Mouse (Mus musculus) forebrain, embryonic 15.5 days (tissue): Measurements from ENCODE around the gene Zdhhc9. TPM values are rescaled to one million over a fixed set of nuclear protein-coding genes. Genes with fewer than 3 reads are reported as not detected.

Source experiments
- ATAC-seq: fragments of 200-750 bp; cut with Nextera tagmentation; replicated peaks from 2 replicates; pipeline ENCODE4 v1.8.0; 2017; ENCODE audit warnings: mild to moderate bottlenecking, moderate TSS enrichment, moderate library complexity
- H3K27ac ChIP-seq: fragments of 300-500 bp; sonication (generic); replicated peaks from 2 replicates; pipeline ENCODE4 v1.5.1; 2015; ENCODE audit warnings: mild to moderate bottlenecking, inconsistent platforms
- H3K27me3 ChIP-seq: fragments of 300-500 bp; sonication (generic); 2 replicates; pipeline ENCODE4 v1.6.1; 2015; ENCODE audit warnings: inconsistent platforms
- H3K36me3 ChIP-seq: fragments of 300-500 bp; sonication (generic); 2 replicates; pipeline ENCODE4 v1.6.1; 2015; ENCODE audit warnings: mild to moderate bottlenecking, inconsistent platforms
- H3K4me1 ChIP-seq: fragments of 300-500 bp; sonication (generic); 2 replicates; pipeline ENCODE4 v1.6.1; 2015; ENCODE audit warnings: inconsistent platforms
- H3K4me2 ChIP-seq: fragments of 300-500 bp; sonication (generic); replicated peaks from 2 replicates; pipeline ENCODE4 v1.6.1; 2015; ENCODE audit warnings: mild to moderate bottlenecking, inconsistent platforms
- H3K4me3 ChIP-seq: fragments of 300-500 bp; sonication (generic); 2 replicates; pipeline ENCODE4 v1.5.1; 2015; ENCODE audit warnings: mild to moderate bottlenecking, inconsistent platforms
- H3K9ac ChIP-seq: fragments of 300-500 bp; sonication (generic); replicated peaks from 2 replicates; pipeline ENCODE4 v1.6.1; 2015; ENCODE audit warnings: mild to moderate bottlenecking, inconsistent platforms
- H3K9me3 ChIP-seq: fragments of 300-500 bp; sonication (generic); 2 replicates; pipeline ENCODE4 v1.6.1; 2016; ENCODE audit warnings: inconsistent platforms
- WGBS: fragments of 180-500 bp; shearing (Covaris S2); methylation state at CpG from one replicate; pipeline ENCODE4 v1.1.7; 2015; ENCODE audit warnings: mixed read lengths; 5-methylcytosine and 5-hydroxymethylcytosine counted together
- polyA plus RNA-seq: library from polyadenylated mRNA; unstranded; fragments of >200 nt; fragmentation: Nextera tagmentation; extraction: Ambion mirVana; gene quantifications from 2 replicates; pipeline ENCODE4 v1.2.1, GENCODE M21; 2015

The Zdhhc9 gene
- polyA plus RNA-seq, 1 experiment from 2014 or later, result 7.6 TPM

DNA sequence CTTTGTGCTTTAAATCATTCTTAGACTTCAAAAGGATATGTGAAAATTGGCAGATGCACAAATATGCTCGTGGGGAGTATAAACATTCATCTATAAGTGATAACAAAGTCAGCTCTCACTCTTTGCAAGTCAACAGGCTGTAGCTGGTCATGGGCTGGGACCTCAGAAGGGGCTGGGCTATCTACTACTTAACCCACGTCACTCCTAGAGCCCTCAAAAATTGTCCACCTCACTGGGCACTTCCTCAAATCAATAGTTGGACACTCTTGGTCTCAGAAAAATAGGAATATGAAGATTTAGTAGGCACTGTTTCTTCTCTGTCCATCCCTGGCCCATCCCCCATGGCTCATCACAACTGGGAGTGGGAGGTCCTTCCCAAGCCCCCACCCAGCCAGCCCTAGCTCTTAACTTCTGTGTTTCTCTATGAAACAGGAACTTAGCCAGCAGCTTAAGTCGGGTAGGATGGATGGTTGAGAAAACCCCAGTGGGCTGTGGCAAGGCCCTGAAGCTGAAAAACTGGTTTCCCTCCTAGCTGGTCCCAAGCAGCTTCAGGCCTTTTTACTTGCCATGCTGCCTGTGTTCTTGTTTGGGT lies 68.3 kb downstream of the Zdhhc9 start:
- WGBS, result 66% methylated on average over 3 of the region's 3 CpGs

DNA sequence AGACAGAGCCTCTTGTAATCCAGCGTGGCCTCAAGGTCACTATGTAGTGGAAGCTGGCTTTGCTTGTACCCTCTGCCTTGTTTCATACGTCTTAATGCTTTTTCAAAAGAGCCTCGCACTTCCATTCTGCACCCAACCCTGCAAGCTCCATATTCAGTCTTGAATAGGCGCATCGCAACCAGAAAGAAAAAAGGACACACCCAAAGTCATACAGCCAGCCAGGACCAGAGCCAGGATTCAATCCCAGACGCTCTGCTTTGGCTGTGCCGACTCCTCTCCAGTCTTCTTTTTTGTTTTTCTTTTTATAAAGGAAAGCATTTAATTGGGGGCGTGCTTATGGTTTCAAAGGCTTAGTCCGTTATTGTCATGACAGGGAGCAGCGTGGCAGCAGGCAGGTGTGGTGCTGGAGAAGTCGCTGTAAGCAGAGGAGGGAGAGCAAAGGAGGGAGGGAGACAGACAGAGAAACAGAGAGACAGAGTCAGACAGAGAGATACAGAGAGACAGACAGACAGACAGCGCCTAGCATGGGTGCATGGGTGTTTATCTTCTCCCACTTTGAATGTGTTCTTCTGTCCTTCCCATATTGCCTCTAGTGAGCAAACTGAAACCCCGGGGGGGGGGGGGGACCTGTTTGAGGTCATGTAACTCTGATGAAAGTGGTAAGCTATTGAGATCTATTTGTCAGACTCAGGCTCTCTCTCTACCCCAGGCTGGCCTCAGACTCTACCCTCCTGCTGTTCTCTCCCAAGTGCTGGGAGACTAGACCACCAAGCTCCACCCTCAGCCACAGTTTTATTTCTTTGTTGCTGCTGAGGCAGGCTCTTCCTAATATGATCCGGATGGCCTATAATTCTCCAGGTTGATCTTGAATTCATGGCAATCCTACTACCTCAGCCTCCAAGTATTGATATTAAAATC lies 69.1 kb downstream of the Zdhhc9 start:
- no peaks in the 10 kb centered on the region for H3K9me3 ChIP-seq
- no peaks in the 10 kb centered on the region for H3K36me3 ChIP-seq
- peak; percentile 19; the same call in 1 of the 2 replicates for ATAC-seq
- WGBS, result 29% methylated on average over 14 of the region's 14 CpGs
- H3K4me3 ChIP-seq, result no peak overlapping the region
- no peak overlapping the region for H3K4me2 ChIP-seq
- 0 out of 2 replicates have a peak overlapping the region, but pooled peaks have one; percentile 31 for H3K27ac ChIP-seq
- no peaks in the 10 kb centered on the region for H3K27me3 ChIP-seq
- no peak overlapping the region for H3K9ac ChIP-seq
- H3K4me1 ChIP-seq, result peaks cover 9% of the 10 kb centered on the region

More for the DNA sequence above, 68.3 kb downstream of the Zdhhc9 start:
- Histone ChIP-seq H3K27ac (no peak overlapping the region), H3K4me2 (no peak overlapping the region), H3K4me3 (no peak overlapping the region), H3K9me3 (no peaks in the 10 kb centered on the region), H3K27me3 (no peaks in the 10 kb centered on the region), H3K9ac (no peak overlapping the region), H3K36me3 (no peaks in the 10 kb centered on the region), H3K4me1 (peaks cover 9% of the 10 kb centered on the region)
- no peak for ATAC-seq

DNA sequence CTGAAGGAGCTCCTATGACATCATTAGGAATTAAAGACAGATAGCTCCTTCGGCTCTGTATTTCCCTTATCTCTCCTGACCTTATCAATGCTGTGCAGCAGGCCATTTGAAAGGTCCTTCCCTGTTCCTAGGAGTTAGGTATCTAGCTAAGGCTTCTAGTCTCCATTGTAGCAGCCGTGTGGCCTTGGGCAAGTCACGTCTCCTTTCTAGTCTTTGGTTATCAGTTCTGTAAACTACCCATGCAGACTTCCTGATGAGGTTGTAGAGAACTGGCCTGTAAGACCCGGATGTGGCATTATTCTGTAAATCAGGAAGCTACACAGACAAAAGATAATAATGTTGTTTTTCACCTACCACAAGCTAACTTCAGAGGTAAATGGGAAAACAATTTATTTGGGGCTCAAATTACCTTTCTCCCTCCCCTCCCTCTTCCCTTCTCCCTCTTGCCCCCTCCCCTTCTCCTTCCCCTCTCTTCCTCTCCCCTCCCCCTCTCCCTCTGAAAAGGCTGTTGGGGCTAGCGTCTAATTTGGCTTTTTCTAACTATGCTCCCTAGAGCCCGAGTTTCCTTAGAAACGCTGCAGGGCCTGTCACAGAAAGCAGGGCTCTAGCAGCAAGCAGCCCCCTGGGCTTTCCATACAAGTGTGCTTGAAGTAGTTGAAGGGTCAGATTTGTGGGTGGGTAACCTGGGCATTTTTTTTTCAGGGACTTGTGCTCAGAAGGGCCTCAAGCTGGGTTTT lies 70.0 kb downstream of the Zdhhc9 start:
- ATAC-seq, result no peak
- 46% methylated on average over 7 of the region's 7 CpGs for WGBS
- no peaks in the 10 kb centered on the region for H3K27me3 ChIP-seq
- H3K4me3 ChIP-seq, result no peak overlapping the region
- H3K4me2 ChIP-seq, result no peak overlapping the region
- H3K9me3 ChIP-seq, result no peaks in the 10 kb centered on the region
- no peak overlapping the region for H3K9ac ChIP-seq
- 0 out of 2 replicates have a peak overlapping the region, but pooled peaks have one; percentile 31 for H3K27ac ChIP-seq
- H3K36me3 ChIP-seq, result no peaks in the 10 kb centered on the region
- peaks cover 9% of the 10 kb centered on the region for H3K4me1 ChIP-seq

DNA sequence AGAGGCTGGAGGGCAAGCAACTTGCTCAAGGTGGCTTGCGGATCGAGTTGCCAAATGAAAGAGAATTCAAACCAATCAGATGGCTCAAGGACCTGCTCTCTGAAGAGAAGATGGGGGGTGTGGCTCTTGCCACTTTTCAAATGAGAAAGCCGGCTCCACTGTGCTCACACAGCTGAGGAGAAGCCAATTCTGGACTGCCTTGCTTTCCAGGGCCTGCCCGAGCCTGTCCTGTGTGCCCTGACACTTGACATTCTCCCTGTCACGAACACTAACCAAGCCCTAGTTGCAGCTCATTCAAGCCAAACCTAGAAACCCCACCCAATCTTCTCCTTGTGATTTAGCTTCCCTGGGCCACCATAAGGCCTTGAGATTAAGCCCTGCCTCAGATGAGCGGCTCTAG lies 70.7 kb downstream of the Zdhhc9 start:
- Histone ChIP-seq H3K9ac (no peak overlapping the region), H3K4me2 (no peak overlapping the region), H3K36me3 (no peaks in the 10 kb centered on the region), H3K4me1 (peaks cover 9% of the 10 kb centered on the region), H3K27ac (no peak overlapping the region), H3K27me3 (no peaks in the 10 kb centered on the region), H3K9me3 (no peaks in the 10 kb centered on the region), H3K4me3 (no peak overlapping the region)
- 55% methylated on average over 6 of the region's 6 CpGs for WGBS
- no peak for ATAC-seq

DNA sequence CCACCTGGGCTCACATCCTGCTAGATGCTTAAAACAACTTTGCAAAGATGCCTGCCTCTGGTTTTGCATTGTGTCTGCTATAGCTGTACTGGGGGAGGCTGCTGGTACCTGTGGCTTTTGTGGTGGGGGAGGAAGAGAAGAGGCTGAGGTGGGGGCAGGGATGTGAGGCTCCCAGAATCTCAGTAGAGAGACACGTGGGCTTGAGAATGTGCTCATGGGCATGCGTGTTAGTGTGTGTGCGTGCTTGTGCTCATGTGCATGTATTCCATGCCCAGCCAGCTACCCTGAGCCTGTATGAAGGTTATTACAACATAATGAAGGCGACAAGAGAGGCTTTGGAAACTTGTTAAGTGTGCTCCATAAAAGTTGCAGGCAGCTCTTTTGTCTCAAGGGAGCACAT lies 71.7 kb downstream of the Zdhhc9 start:
- Histone ChIP-seq H3K36me3 (no peaks in the 10 kb centered on the region), H3K4me1 (peaks cover 9% of the 10 kb centered on the region), H3K27me3 (no peaks in the 10 kb centered on the region), H3K9ac (no peak overlapping the region), H3K4me3 (no peak overlapping the region), H3K4me2 (no peak overlapping the region), H3K27ac (no peak overlapping the region), H3K9me3 (no peaks in the 10 kb centered on the region)
- WGBS, result 86% methylated on average over 4 of the region's 4 CpGs
- ATAC-seq, result no peak

DNA sequence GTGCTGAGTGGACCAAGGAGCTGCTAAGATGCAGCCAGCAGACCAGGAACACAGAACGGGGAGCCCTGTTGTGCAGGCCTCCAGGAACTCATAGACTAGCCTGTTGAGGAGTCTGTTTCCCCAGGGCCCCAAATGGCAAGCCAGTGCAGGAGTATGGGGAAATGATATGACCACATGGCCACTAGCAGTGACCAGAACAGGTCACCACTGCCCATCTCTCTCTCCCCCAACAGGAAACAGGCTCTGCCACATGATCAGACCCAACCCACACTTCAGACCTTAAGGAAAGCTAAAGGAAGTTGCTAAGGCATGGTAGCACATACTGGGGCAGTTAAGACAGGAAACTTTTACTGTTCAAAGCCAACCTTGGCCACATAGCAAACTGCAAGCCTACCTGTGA lies 79.5 kb downstream of the Zdhhc9 start:
- H3K9ac ChIP-seq, result no peak overlapping the region
- ATAC-seq, result no peak
- 82% methylated on average over 1 of the region's 1 CpGs for WGBS

DNA sequence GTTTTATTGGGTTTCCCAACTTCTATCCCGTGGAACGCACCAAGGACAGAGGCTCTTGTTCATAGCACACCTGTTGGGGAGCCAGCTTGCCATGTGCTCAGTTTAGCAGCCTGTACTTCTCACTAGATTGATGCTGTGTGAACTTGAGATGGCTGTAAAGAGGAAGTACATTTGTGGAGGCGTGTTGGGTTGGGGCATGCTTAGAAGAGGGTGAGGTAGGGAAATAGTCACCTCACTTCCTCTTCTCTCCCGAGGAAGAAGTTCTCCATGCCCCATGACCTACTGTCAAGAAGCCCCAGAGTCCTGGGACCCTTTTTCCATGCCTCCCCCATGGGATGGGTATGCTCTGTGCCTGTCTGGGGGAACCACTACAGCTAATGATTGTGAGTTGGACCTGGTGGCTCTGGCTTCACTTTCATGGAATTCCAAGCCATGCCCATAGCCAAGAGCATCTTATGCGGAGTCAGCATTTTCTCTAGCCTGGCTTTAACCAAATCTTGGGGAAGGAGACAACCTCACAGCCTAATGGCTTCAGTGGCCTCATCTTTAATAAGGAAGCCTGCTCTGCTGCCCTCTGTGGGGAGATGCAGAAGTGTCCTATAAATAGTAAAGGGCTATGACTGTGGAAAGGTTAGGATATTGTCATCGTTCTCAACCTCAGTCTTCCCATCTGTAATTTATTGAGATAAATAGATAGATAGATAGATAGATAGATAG lies 81.0 kb downstream of the Zdhhc9 start:
- 79% methylated on average over 6 of the region's 6 CpGs for WGBS
- no peaks in the 10 kb centered on the region for H3K27me3 ChIP-seq
- H3K4me1 ChIP-seq, result 0 out of 2 replicates have a peak, but pooled peaks cover 3% of the 10 kb centered on the region
- no peak for ATAC-seq
- H3K9me3 ChIP-seq, result no peaks in the 10 kb centered on the region
- H3K36me3 ChIP-seq, result no peaks in the 10 kb centered on the region
- no peak overlapping the region for H3K4me2 ChIP-seq
- no peak overlapping the region for H3K4me3 ChIP-seq
- no peak overlapping the region for H3K9ac ChIP-seq
- H3K27ac ChIP-seq, result no peak overlapping the region

More for the DNA sequence above, 79.5 kb downstream of the Zdhhc9 start:
- Histone ChIP-seq H3K9me3 (no peaks in the 10 kb centered on the region), H3K4me2 (no peak overlapping the region), H3K27me3 (no peaks in the 10 kb centered on the region), H3K4me3 (no peak overlapping the region), H3K36me3 (no peaks in the 10 kb centered on the region), H3K4me1 (0 out of 2 replicates have a peak, but pooled peaks cover 3% of the 10 kb centered on the region), H3K27ac (no peak overlapping the region)

DNA sequence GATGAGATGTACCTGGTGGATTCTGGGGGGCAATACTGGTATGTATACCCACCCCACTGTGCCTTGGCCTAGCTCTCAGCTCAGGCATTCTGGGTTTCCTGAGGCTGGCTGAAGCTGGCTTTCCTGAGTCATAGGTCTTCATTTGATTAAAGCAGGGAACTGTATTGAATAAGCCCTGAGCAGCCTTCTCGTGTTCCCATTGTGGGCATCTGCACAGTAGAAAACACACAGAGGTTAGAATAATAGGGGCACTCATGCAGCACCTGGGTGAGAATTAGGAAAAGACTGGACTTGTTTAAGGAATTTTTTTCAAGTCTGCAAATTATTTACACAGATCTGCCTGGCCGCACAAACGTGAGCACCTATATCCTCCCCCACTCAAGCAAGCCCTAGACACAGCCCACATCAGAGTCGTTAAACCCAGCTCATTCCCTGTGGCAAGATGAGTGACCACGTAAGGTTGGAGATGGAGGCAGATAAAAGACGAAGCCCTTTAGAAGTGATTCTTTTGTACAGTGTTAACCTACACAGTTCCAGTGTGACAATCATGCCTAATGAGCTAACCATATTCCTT lies 81.7 kb downstream of the Zdhhc9 start:
- ATAC-seq, result no peak
- 44% methylated on average over 6 of the region's 6 CpGs for WGBS
- no peak overlapping the region for H3K4me2 ChIP-seq

DNA sequence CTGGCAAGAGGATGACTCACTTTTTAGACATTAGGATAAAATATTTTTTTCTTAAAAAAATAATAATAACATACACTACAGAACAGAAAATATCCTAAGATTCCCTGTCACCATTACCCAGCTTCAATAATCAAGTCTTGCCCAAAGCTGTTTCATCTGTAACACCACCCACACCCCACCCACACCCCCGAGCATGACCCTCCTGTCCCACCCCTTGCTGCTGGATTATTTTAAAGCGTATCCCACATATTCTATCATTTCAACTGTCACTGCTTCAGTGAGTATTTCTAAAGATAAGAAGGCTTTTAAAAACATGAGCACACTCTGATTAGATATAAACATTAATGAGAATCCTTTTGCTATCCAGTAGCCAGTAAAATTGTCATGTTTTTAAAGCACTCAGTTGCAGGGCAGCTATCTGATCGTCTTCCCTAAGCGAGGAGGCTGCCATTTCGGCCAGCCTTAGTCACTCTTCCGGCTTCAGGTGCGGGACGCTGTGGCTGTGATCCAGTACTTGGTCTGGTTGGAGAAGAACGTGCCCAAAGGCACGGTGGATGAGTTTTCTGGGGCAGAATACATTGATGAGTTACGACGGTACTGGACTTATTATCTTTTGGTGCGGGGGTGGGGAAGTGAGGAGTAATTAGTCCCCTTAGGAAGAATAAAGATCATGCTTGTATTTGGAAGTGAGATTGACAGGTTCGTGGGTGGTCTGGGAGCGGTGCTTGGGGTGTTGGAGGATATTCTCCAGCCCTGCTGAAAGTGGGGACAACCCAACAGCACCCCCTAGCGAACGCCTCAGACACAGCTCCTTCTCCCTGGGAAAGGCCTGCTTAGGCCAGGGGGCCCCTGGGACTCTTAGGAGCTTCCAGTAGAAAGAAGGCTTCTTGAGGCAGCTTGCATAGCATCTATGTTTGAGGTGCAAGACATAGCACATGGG lies 84.3 kb downstream of the Zdhhc9 start:
- Histone ChIP-seq H3K4me2 (no peak overlapping the region), H3K27ac (no peak overlapping the region), H3K4me1 (0 out of 2 replicates have a peak, but pooled peaks cover 3% of the 10 kb centered on the region), H3K4me3 (no peak overlapping the region), H3K9me3 (no peaks in the 10 kb centered on the region), H3K9ac (no peak overlapping the region), H3K27me3 (no peaks in the 10 kb centered on the region), H3K36me3 (no peaks in the 10 kb centered on the region)
- ATAC-seq, result peak; percentile 58; the same call in 1 of the 2 replicates
- 32% methylated on average over 17 of the region's 17 CpGs for WGBS

More for the DNA sequence above, 81.7 kb downstream of the Zdhhc9 start:
- Histone ChIP-seq H3K9me3 (no peaks in the 10 kb centered on the region), H3K4me1 (0 out of 2 replicates have a peak, but pooled peaks cover 3% of the 10 kb centered on the region), H3K36me3 (no peaks in the 10 kb centered on the region), H3K27me3 (no peaks in the 10 kb centered on the region), H3K27ac (no peak overlapping the region), H3K9ac (no peak overlapping the region), H3K4me3 (no peak overlapping the region)
